Mouse (Mus musculus) midbrain, embryonic 16.5 days (tissue): ENCODE measurements around the gene 6430548M08Rik. TPM values are rescaled to one million over a fixed set of nuclear protein-coding genes. Genes with fewer than 3 reads are reported as not detected.

ENCODE experiments used
- ATAC-seq: fragments of 200-750 bp; cut with Nextera tagmentation; 2 replicates; pipeline ENCODE4 v1.8.0; 2017; ENCODE audit warnings: moderate TSS enrichment
- H3K27ac ChIP-seq: fragments of 300-500 bp; sonication (generic); 2 replicates; pipeline ENCODE4 v1.5.1; 2014; ENCODE audit warnings: mild to moderate bottlenecking, low read length, mixed read lengths
- H3K27me3 ChIP-seq: fragments of 300-500 bp; sonication (generic); 2 replicates; pipeline ENCODE4 v1.6.1; 2014; ENCODE audit warnings: low read depth, low read length, mixed read lengths; ENCODE audit not compliant: control insufficient read depth, insufficient read depth
- H3K36me3 ChIP-seq: fragments of 300-500 bp; sonication (generic); 2 replicates; pipeline ENCODE4 v1.6.1; 2014; ENCODE audit warnings: mild to moderate bottlenecking, low read length, moderate library complexity, mixed read lengths; ENCODE audit not compliant: control insufficient read depth, insufficient read depth
- H3K4me1 ChIP-seq: fragments of 300-500 bp; sonication (generic); 2 replicates; pipeline ENCODE4 v1.6.1; 2014; ENCODE audit warnings: mild to moderate bottlenecking, low read length, mixed read lengths; ENCODE audit not compliant: control insufficient read depth, insufficient read depth
- H3K4me2 ChIP-seq: fragments of 300-500 bp; sonication (generic); 2 replicates; pipeline ENCODE4 v1.6.1; 2014; ENCODE audit warnings: mild to moderate bottlenecking, low read length, mixed read lengths
- H3K4me3 ChIP-seq: fragments of 300-500 bp; sonication (generic); 2 replicates; pipeline ENCODE4 v1.5.1; 2014; ENCODE audit warnings: low read depth, mild to moderate bottlenecking, low read length, moderate library complexity, mixed read lengths
- H3K9ac ChIP-seq: fragments of 300-500 bp; sonication (generic); 2 replicates; pipeline ENCODE4 v1.6.1; 2014; ENCODE audit warnings: low read depth, low read length, mixed read lengths
- H3K9me3 ChIP-seq: fragments of 300-500 bp; sonication (generic); replicated peaks from 2 replicates; pipeline ENCODE4 v1.6.1; 2014; ENCODE audit warnings: mild to moderate bottlenecking, low read length, mixed read lengths; ENCODE audit not compliant: control insufficient read depth, poor library complexity, severe bottlenecking
- WGBS: fragments of 180-500 bp; shearing (Covaris S2); extraction: QIAGEN DNeasy Blood & Tissue Kit; methylation state at CpG from one replicate; pipeline ENCODE4 v1.1.7; 2014; 5-methylcytosine and 5-hydroxymethylcytosine counted together
- polyA plus RNA-seq: library from polyadenylated mRNA; unstranded; fragments of >200 nt; fragmentation: Nextera tagmentation; extraction: Ambion mirVana; gene quantifications from 2 replicates; pipeline ENCODE4 v1.2.1, GENCODE M21; 2015

6430548M08Rik gene
- polyA plus RNA-seq, 1 experiment from 2014 or later: 40.2 TPM

GRCm38 (mm10) chr8:120177318-120178123 lies 63.6 kb downstream of the 6430548M08Rik start, which contains the start of gene Fam92b:
Gene Fam92b (minus strand): TSS chr8:120177466.
- 0% methylated on average over 20 of the region's 26 CpGs for WGBS
- peak within 1 kb of the TSS; percentile 51 for H3K9ac ChIP-seq
- peak; percentile 79 for ATAC-seq

GRCm38 (mm10) chr8:120178124-120178514 lies 64.2 kb downstream of the 6430548M08Rik start:
- H3K9ac ChIP-seq: peak overlapping the region; percentile 22; the same call in 1 of the 2 replicates
- peaks cover 34% of the 10 kb centered on the region for H3K4me1 ChIP-seq
- no peak overlapping the region for H3K4me3 ChIP-seq
- peak overlapping the region; percentile 48; the same call in 1 of the 2 replicates for H3K4me2 ChIP-seq
- WGBS: 3% methylated on average over 10 of the region's 10 CpGs
- no peaks in the 10 kb centered on the region for H3K27me3 ChIP-seq
- H3K27ac ChIP-seq: peak overlapping the region; percentile 84
- H3K36me3 ChIP-seq: no peaks in the 10 kb centered on the region
- no peaks in the 10 kb centered on the region for H3K9me3 ChIP-seq
- ATAC-seq: no peak

More at GRCm38 (mm10) chr8:120177318-120178123, 63.6 kb downstream of the 6430548M08Rik start, which contains the start of gene Fam92b:
- H3K9me3 ChIP-seq: no peaks in the 10 kb centered on the region
- peaks cover 34% of the 10 kb centered on the region for H3K4me1 ChIP-seq
- peak within 1 kb of the TSS; percentile 48 for H3K4me2 ChIP-seq
- H3K27ac ChIP-seq: peak within 1 kb of the TSS; percentile 84
- H3K27me3 ChIP-seq: no peaks in the 10 kb centered on the region
- H3K36me3 ChIP-seq: no peaks in the 10 kb centered on the region
- H3K4me3 ChIP-seq: no peak within 1 kb of the TSS

- no peak overlapping the region for H3K4me3 ChIP-seq
- no peaks in the 10 kb centered on the region for H3K27me3 ChIP-seq
- peaks cover 34% of the 10 kb centered on the region for H3K4me1 ChIP-seq
- H3K36me3 ChIP-seq: no peaks in the 10 kb centered on the region
- H3K4me2 ChIP-seq: peak overlapping the region; percentile 54
- H3K9ac ChIP-seq: no peak overlapping the region; the same call in 1 of the 2 replicates
- H3K9me3 ChIP-seq: no peaks in the 10 kb centered on the region
- peak overlapping the region; percentile 68 for H3K27ac ChIP-seq
- under 1% methylated on average over 10 of the region's 10 CpGs for WGBS
- peak; percentile 73 for ATAC-seq
Observed at GRCm38 (mm10) chr8:120179027-120179431, 65.1 kb downstream of the 6430548M08Rik start.

GRCm38 (mm10) chr8:120180445-120180970 lies 66.6 kb downstream of the 6430548M08Rik start:
- WGBS: 43% methylated on average over 7 of the region's 7 CpGs

GRCm38 (mm10) chr8:120181274-120181673 lies 67.3 kb downstream of the 6430548M08Rik start:
- H3K27me3 ChIP-seq: no peaks in the 10 kb centered on the region
- no peaks in the 10 kb centered on the region for H3K36me3 ChIP-seq
- H3K27ac ChIP-seq: no peak overlapping the region
- H3K4me1 ChIP-seq: peaks cover 46% of the 10 kb centered on the region
- ATAC-seq: no peak
- H3K9me3 ChIP-seq: no peaks in the 10 kb centered on the region
- WGBS: 89% methylated on average over 5 of the region's 5 CpGs
- H3K4me3 ChIP-seq: no peak overlapping the region
- no peak overlapping the region for H3K4me2 ChIP-seq
- no peak overlapping the region for H3K9ac ChIP-seq

More at GRCm38 (mm10) chr8:120180445-120180970, 66.6 kb downstream of the 6430548M08Rik start:
- no peak overlapping the region for H3K4me2 ChIP-seq
- no peak for ATAC-seq
- peaks cover 41% of the 10 kb centered on the region for H3K4me1 ChIP-seq
- no peaks in the 10 kb centered on the region for H3K9me3 ChIP-seq
- no peak overlapping the region for H3K4me3 ChIP-seq
- H3K9ac ChIP-seq: no peak overlapping the region
- no peak overlapping the region for H3K27ac ChIP-seq
- no peaks in the 10 kb centered on the region for H3K27me3 ChIP-seq
- H3K36me3 ChIP-seq: no peaks in the 10 kb centered on the region

GRCm38 (mm10) chr8:120181861-120182414 lies 68.0 kb downstream of the 6430548M08Rik start:
- H3K9me3 ChIP-seq: no peaks in the 10 kb centered on the region
- 83% methylated on average over 4 of the region's 4 CpGs for WGBS
- no peaks in the 10 kb centered on the region for H3K27me3 ChIP-seq
- H3K4me3 ChIP-seq: no peak overlapping the region
- ATAC-seq: no peak
- H3K27ac ChIP-seq: no peak overlapping the region
- no peak overlapping the region for H3K9ac ChIP-seq
- H3K4me2 ChIP-seq: no peak overlapping the region
- no peaks in the 10 kb centered on the region for H3K36me3 ChIP-seq
- peaks cover 41% of the 10 kb centered on the region for H3K4me1 ChIP-seq

GRCm38 (mm10) chr8:120184366-120184765 lies 70.4 kb downstream of the 6430548M08Rik start:
- no peak for ATAC-seq
- Histone ChIP-seq H3K4me1 (peaks cover 19% of the 10 kb centered on the region), H3K9ac (no peak overlapping the region), H3K36me3 (no peaks in the 10 kb centered on the region), H3K4me3 (no peak overlapping the region), H3K27me3 (no peaks in the 10 kb centered on the region), H3K9me3 (no peaks in the 10 kb centered on the region), H3K4me2 (no peak overlapping the region), H3K27ac (no peak overlapping the region)
- WGBS: 36% methylated on average over 9 of the region's 9 CpGs

GRCm38 (mm10) chr8:120184850-120185792 lies 71.2 kb downstream of the 6430548M08Rik start:
- Histone ChIP-seq H3K27me3 (no peaks in the 10 kb centered on the region), H3K4me3 (no peak overlapping the region), H3K4me2 (peak overlapping the region; percentile 32), H3K4me1 (peaks cover 17% of the 10 kb centered on the region), H3K9me3 (no peaks in the 10 kb centered on the region), H3K9ac (peak overlapping the region; percentile 58; the same call in 1 of the 2 replicates), H3K36me3 (no peaks in the 10 kb centered on the region), H3K27ac (peak overlapping the region; percentile 38)
- peak; percentile 21; the same call in 1 of the 2 replicates for ATAC-seq
- WGBS: 19% methylated on average over 17 of the region's 17 CpGs
